Mouse (Mus musculus) forebrain, embryonic 11.5 days (tissue): ENCODE results near the gene Cacna1c. TPM values are rescaled to one million over a fixed set of nuclear protein-coding genes. Genes with fewer than 3 reads are reported as not detected.
A peak's percentile ranks its signal among the peaks of the same experiment; 100 is the strongest.
"Not testable (repeated sequence)": the region's sequence is repeated elsewhere in the genome, so short reads cannot be mapped to it uniquely, and the experiment has no call there.

Experiments
- ATAC-seq: fragments of 200-750 bp; cut with Nextera tagmentation; replicated peaks from 2 replicates; pipeline ENCODE4 v1.8.0; 2017; ENCODE audit warnings: moderate TSS enrichment; ENCODE audit not compliant: low FRiP score
- DNase-seq: peaks from one replicate; pipeline ENCODE4 v3.0.0-alpha.2; 2017; ENCODE audit warnings: low spot score
- H3K27ac ChIP-seq: fragments of 300-500 bp; sonication (generic); 2 replicates; pipeline ENCODE4 v1.5.1; 2014; ENCODE audit warnings: low read depth, low read length
- H3K27me3 ChIP-seq: fragments of 300-500 bp; sonication (generic); 2 replicates; pipeline ENCODE4 v1.6.1; 2014; ENCODE audit warnings: mild to moderate bottlenecking, low read length, mixed read lengths; ENCODE audit not compliant: control insufficient read depth, insufficient read depth
- H3K36me3 ChIP-seq: fragments of 300-500 bp; sonication (generic); 2 replicates; pipeline ENCODE4 v1.6.1; 2014; ENCODE audit warnings: mild to moderate bottlenecking, low read length, moderate library complexity, mixed read lengths; ENCODE audit not compliant: control insufficient read depth, insufficient read depth
- H3K4me1 ChIP-seq: fragments of 300-500 bp; sonication (generic); replicated peaks from 2 replicates; pipeline ENCODE4 v1.6.1; 2014; ENCODE audit warnings: low read length, mixed read lengths; ENCODE audit not compliant: control insufficient read depth, insufficient read depth
- H3K4me2 ChIP-seq: fragments of 300-500 bp; sonication (generic); 2 replicates; pipeline ENCODE4 v1.6.1; 2014; ENCODE audit warnings: low read depth, mild to moderate bottlenecking, low read length, moderate library complexity, mixed read lengths; ENCODE audit not compliant: severe bottlenecking
- H3K4me3 ChIP-seq: fragments of 300-500 bp; sonication (generic); 2 replicates; pipeline ENCODE4 v1.5.1; 2014; ENCODE audit warnings: low read depth, low read length
- H3K9ac ChIP-seq: fragments of 300-500 bp; sonication (generic); 2 replicates; pipeline ENCODE4 v1.6.1; 2014; ENCODE audit warnings: low read length
- H3K9me3 ChIP-seq: fragments of 300-500 bp; sonication (generic); 2 replicates; pipeline ENCODE4 v1.6.1; 2016; ENCODE audit warnings: low read length, mixed read lengths; ENCODE audit not compliant: control insufficient read depth
- WGBS: fragments of 180-500 bp; shearing (Covaris S2); extraction: QIAGEN DNeasy Blood & Tissue Kit; methylation state at CpG from one replicate; pipeline ENCODE4 v1.1.7; 2014; 5-methylcytosine and 5-hydroxymethylcytosine counted together
- polyA plus RNA-seq: library from polyadenylated mRNA; unstranded; fragments of >200 nt; fragmentation: Nextera tagmentation; extraction: Ambion mirVana; gene quantifications from 2 replicates; pipeline ENCODE4 v1.2.1, GENCODE M21; 2014

Gene Cacna1c
- polyA plus RNA-seq, 1 experiment from 2014 or later, result 4.8 TPM

GRCm38 (mm10) chr6:118593377-118594061 lies 602.7 kb downstream of the Cacna1c start:
- DNase-seq (peak; percentile 74), ATAC-seq (peak; percentile 84)
- peak overlapping the region; percentile 91 for H3K4me2 ChIP-seq
- no peak overlapping the region for H3K27ac ChIP-seq
- under 1% methylated on average over 34 of the region's 34 CpGs for WGBS
- peaks cover 6% of the 10 kb centered on the region; the same call in 1 of the 2 replicates for H3K4me1 ChIP-seq
- H3K4me3 ChIP-seq, result peak overlapping the region; percentile 39
- H3K9me3 ChIP-seq, result no peaks in the 10 kb centered on the region
- peaks cover 7% of the 10 kb centered on the region; the same call in 1 of the 2 replicates for H3K27me3 ChIP-seq
- H3K9ac ChIP-seq, result peak overlapping the region; percentile 52
- no peaks in the 10 kb centered on the region for H3K36me3 ChIP-seq

GRCm38 (mm10) chr6:118592662-118593376 lies 603.4 kb downstream of the Cacna1c start:
- H3K36me3 ChIP-seq, result no peaks in the 10 kb centered on the region
- H3K4me3 ChIP-seq, result peak overlapping the region; percentile 39
- H3K27me3 ChIP-seq, result peaks cover 7% of the 10 kb centered on the region; the same call in 1 of the 2 replicates
- H3K9me3 ChIP-seq, result no peaks in the 10 kb centered on the region
- peak; percentile 32 for ATAC-seq
- peaks cover 6% of the 10 kb centered on the region; the same call in 1 of the 2 replicates for H3K4me1 ChIP-seq
- peak overlapping the region; percentile 52 for H3K9ac ChIP-seq
- no peak overlapping the region for H3K27ac ChIP-seq
- peak overlapping the region; percentile 91 for H3K4me2 ChIP-seq
- DNase-seq, result peak; percentile 55
- 14% methylated on average over 21 of the region's 21 CpGs for WGBS

- H3K36me3 ChIP-seq, H3K9ac ChIP-seq, H3K27me3 ChIP-seq, H3K4me1 ChIP-seq, H3K27ac ChIP-seq, ATAC-seq, DNase-seq, H3K4me3 ChIP-seq, H3K4me2 ChIP-seq, H3K9me3 ChIP-seq: not testable (repeated sequence)
- 79% methylated on average over 4 of the region's 4 CpGs for WGBS
Observed at GRCm38 (mm10) chr6:118578741-118579140, 617.5 kb downstream of the Cacna1c start.

GRCm38 (mm10) chr6:118574351-118574750 lies 621.9 kb downstream of the Cacna1c start:
- no peaks in the 10 kb centered on the region for H3K9me3 ChIP-seq
- H3K4me3 ChIP-seq, result no peak overlapping the region
- H3K4me2 ChIP-seq, result no peak overlapping the region
- 78% methylated on average over 6 of the region's 6 CpGs for WGBS
- ATAC-seq (no peak), DNase-seq (no peak)
- H3K4me1 ChIP-seq, result no peaks in the 10 kb centered on the region
- no peak overlapping the region for H3K9ac ChIP-seq
- no peak overlapping the region for H3K27ac ChIP-seq
- no peaks in the 10 kb centered on the region for H3K36me3 ChIP-seq
- no peaks in the 10 kb centered on the region for H3K27me3 ChIP-seq

GRCm38 (mm10) chr6:118567816-118568215 lies 628.4 kb downstream of the Cacna1c start:
- H3K4me1 ChIP-seq, result 0 out of 2 replicates have a peak, but pooled peaks cover under 1% of the 10 kb centered on the region
- no peak for ATAC-seq
- DNase-seq, result no peak
- H3K4me2 ChIP-seq, result no peak overlapping the region
- H3K27me3 ChIP-seq, result no peaks in the 10 kb centered on the region
- no peaks in the 10 kb centered on the region for H3K9me3 ChIP-seq
- H3K27ac ChIP-seq, result no peak overlapping the region
- 93% methylated on average over 3 of the region's 3 CpGs for WGBS
- H3K4me3 ChIP-seq, result no peak overlapping the region
- H3K36me3 ChIP-seq, result no peaks in the 10 kb centered on the region
- no peak overlapping the region for H3K9ac ChIP-seq

- Histone ChIP-seq H3K9me3 (no peaks in the 10 kb centered on the region), H3K4me3 (peak within 1 kb of the TSS; percentile 64), H3K9ac (peak within 1 kb of the TSS; percentile 91), H3K27me3 (no peaks in the 10 kb centered on the region), H3K27ac (0 out of 2 replicates have a peak within 1 kb of the TSS, but pooled peaks have one; percentile 51), H3K4me2 (peak within 1 kb of the TSS; percentile 92), H3K4me1 (peaks cover 9% of the 10 kb centered on the region; the same call in 1 of the 2 replicates), H3K36me3 (peaks cover 3% of the 10 kb centered on the region; the same call in 1 of the 2 replicates)
- WGBS, result 6% methylated on average over 54 of the region's 54 CpGs
- DNase-seq (peak; percentile 95), ATAC-seq (peak; percentile 96)
Observed at GRCm38 (mm10) chr6:118561745-118562609, 634.2 kb downstream of the Cacna1c start, which contains the start of gene Ankrd26. Gene Ankrd26, minus strand, starts transcription at chr6:118562226.

GRCm38 (mm10) chr6:118561225-118561624 lies 635.0 kb downstream of the Cacna1c start:
- Histone ChIP-seq H3K27ac (no peak overlapping the region), H3K4me1 (peaks cover 9% of the 10 kb centered on the region; the same call in 1 of the 2 replicates), H3K9ac (peak overlapping the region; percentile 91), H3K9me3 (no peaks in the 10 kb centered on the region), H3K36me3 (peaks cover 3% of the 10 kb centered on the region; the same call in 1 of the 2 replicates), H3K27me3 (no peaks in the 10 kb centered on the region), H3K4me3 (peak overlapping the region; percentile 64), H3K4me2 (peak overlapping the region; percentile 92)
- no peak for DNase-seq
- no peak for ATAC-seq
- 85% methylated on average over 8 of the region's 8 CpGs for WGBS

- no peaks in the 10 kb centered on the region; the same call in 1 of the 2 replicates for H3K36me3 ChIP-seq
- H3K27me3 ChIP-seq, result no peaks in the 10 kb centered on the region
- H3K4me3 ChIP-seq, result no peak overlapping the region
- H3K27ac ChIP-seq, result no peak overlapping the region
- no peaks in the 10 kb centered on the region for H3K4me1 ChIP-seq
- DNase-seq (no peak), ATAC-seq (no peak)
- H3K4me2 ChIP-seq, result no peak overlapping the region
- no peaks in the 10 kb centered on the region for H3K9me3 ChIP-seq
- WGBS, result 94% methylated on average over 4 of the region's 4 CpGs
- no peak overlapping the region for H3K9ac ChIP-seq
Observed at GRCm38 (mm10) chr6:118538627-118539026, 657.6 kb downstream of the Cacna1c start.
